Mouse (Mus musculus) limb, embryonic 14.5 days (tissue): ENCODE measurements at regions not wholly inside any gene's neighbourhood (a gene's known extent, or its start where the extent isn't known, plus 50 kb on each side); places are given as distances from the start of the nearest gene placed in this dataset.

ENCODE experiments used
- ATAC-seq: fragments of 200-750 bp; cut with Nextera tagmentation; 2 replicates; pipeline ENCODE4 v1.8.0; 2017; ENCODE audit warnings: low read depth, moderate number of reproducible peaks, moderate TSS enrichment; ENCODE audit not compliant: low FRiP score
- DNase-seq: peaks from one replicate; pipeline ENCODE4 v3.0.0-alpha.2; 2015; ENCODE audit warnings: low spot score
- H3K27ac ChIP-seq: fragments of 300-500 bp; sonication (generic); replicated peaks from 2 replicates; pipeline ENCODE4 v1.5.1; 2014; ENCODE audit warnings: low read depth, mild to moderate bottlenecking, low read length, moderate library complexity, mixed read lengths
- H3K27me3 ChIP-seq: fragments of 300-500 bp; sonication (generic); 2 replicates; pipeline ENCODE4 v1.6.1; 2014; ENCODE audit warnings: low read length, mixed read lengths; ENCODE audit not compliant: control insufficient read depth, insufficient read depth
- H3K36me3 ChIP-seq: fragments of 300-500 bp; sonication (generic); 2 replicates; pipeline ENCODE4 v1.6.1; 2014; ENCODE audit warnings: mild to moderate bottlenecking, low read length, moderate library complexity, mixed read lengths; ENCODE audit not compliant: control insufficient read depth, insufficient read depth
- H3K4me1 ChIP-seq: fragments of 300-500 bp; sonication (generic); 2 replicates; pipeline ENCODE4 v1.6.1; 2014; ENCODE audit warnings: antibody characterized with exemption, low read length, mixed read lengths; ENCODE audit not compliant: control insufficient read depth, insufficient read depth
- H3K4me2 ChIP-seq: fragments of 300-500 bp; sonication (generic); replicated peaks from 2 replicates; pipeline ENCODE4 v1.6.1; 2014; ENCODE audit warnings: low read depth, mild to moderate bottlenecking, low read length, moderate library complexity; ENCODE audit not compliant: severe bottlenecking
- H3K4me3 ChIP-seq: fragments of 300-500 bp; sonication (generic); replicated peaks from 2 replicates; pipeline ENCODE4 v1.5.1; 2014; ENCODE audit warnings: low read length
- H3K9ac ChIP-seq: fragments of 300-500 bp; sonication (generic); 2 replicates; pipeline ENCODE4 v1.6.1; 2014; ENCODE audit warnings: mild to moderate bottlenecking, low read depth, low read length, moderate library complexity; ENCODE audit not compliant: severe bottlenecking
- H3K9me3 ChIP-seq: fragments of 300-500 bp; sonication (generic); 2 replicates; pipeline ENCODE4 v1.6.1; 2016; ENCODE audit warnings: low read length; ENCODE audit not compliant: control insufficient read depth
- POLR2A ChIP-seq: fragments of 200-500 bp; IDR thresholded peaks from 2 replicates; pipeline ENCODE4 v1.8.0; 2012; ENCODE audit warnings: inconsistent platforms, mild to moderate bottlenecking, moderate library complexity, borderline replicate concordance; ENCODE audit not compliant: insufficient read depth, insufficient read length; ENCODE audit errors: extremely low read depth
- WGBS: fragments of 180-500 bp; shearing (Covaris S2); extraction: QIAGEN DNeasy Blood & Tissue Kit; methylation state at CpG from one replicate; pipeline ENCODE4 v1.1.7; 2014; 5-methylcytosine and 5-hydroxymethylcytosine counted together

DNA sequence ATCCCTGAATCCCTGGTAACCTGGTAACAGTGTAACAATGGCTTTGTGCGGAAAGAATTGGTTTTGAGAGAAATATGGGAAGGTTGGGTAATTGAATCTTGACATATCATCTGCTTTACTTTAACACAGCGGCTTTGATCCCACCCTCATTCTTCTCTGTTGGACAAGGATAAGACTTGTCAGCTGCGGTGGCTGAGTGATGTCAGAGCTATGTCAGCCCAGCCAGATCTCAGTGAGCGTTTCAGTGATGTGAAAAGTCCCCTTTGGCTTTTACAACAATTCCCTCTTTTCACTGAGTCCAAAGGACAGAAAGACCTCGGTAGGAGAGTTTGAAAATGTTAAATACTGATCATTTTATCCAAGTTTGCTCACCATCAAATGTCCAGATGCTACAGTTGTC is 546.1 kb downstream of the Gm19410 start:
- no peak for ATAC-seq
- Histone ChIP-seq H3K4me3 (no peak overlapping the region), H3K9me3 (no peaks in the 10 kb centered on the region), H3K4me1 (0 out of 2 replicates have a peak, but pooled peaks cover 2% of the 10 kb centered on the region), H3K36me3 (no peaks in the 10 kb centered on the region), H3K27me3 (no peaks in the 10 kb centered on the region), H3K4me2 (no peak overlapping the region), H3K9ac (no peak overlapping the region), H3K27ac (no peak overlapping the region)
- no peak for TF ChIP-seq POLR2A
- WGBS: 78% methylated on average over 5 of the region's 5 CpGs
- no peak for DNase-seq

DNA sequence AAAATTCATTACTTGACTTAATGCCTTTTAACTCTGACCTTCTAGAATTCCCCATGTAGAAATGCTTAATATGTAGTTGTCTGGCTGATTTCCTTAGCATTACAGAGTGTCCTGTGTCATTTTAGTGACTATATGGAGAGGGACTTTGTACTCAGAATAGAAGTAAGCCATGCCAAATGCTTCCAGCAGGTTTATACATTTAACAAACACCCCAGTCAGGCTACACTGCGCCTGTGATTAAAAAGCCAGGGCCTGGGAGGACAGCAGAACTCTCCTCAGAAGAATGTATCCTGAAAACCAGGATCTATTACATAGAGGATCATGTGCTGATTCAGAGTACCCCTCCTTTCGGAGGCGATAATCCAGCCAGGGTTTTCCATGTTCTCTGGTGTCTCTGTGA is 547.4 kb downstream of the Gm19410 start:
- Histone ChIP-seq H3K36me3 (no peaks in the 10 kb centered on the region), H3K9me3 (no peaks in the 10 kb centered on the region), H3K9ac (no peak overlapping the region), H3K4me3 (no peak overlapping the region), H3K27me3 (no peaks in the 10 kb centered on the region), H3K4me1 (0 out of 2 replicates have a peak, but pooled peaks cover 2% of the 10 kb centered on the region), H3K4me2 (no peak overlapping the region), H3K27ac (no peak overlapping the region)
- DNase-seq (no peak), ATAC-seq (peak; percentile 57; the same call in 1 of the 2 replicates)
- TF ChIP-seq POLR2A: no peak
- 69% methylated on average over 3 of the region's 3 CpGs for WGBS

DNA sequence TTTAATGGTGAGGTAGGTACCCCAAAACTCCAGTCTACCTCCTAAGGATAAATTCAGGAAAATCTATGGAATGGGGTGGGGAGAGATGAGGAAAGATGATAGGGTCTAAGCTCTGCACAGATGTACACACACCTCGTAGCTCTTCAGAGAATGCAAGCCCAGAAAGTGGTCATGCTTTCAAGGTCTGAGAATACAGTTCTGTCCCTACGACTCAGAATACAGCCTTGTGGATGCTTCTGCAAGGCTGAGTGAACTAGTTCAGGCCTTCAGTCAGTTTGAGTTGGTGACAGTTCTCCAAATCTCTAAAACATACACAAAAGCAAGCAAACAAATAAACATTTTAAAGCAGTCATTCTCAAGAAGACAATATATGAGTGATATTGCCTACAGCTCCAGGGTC is 552.8 kb downstream of the Gm19410 start:
- Histone ChIP-seq H3K27ac (no peak overlapping the region), H3K36me3 (no peaks in the 10 kb centered on the region), H3K4me2 (no peak overlapping the region), H3K9ac (no peak overlapping the region), H3K27me3 (no peaks in the 10 kb centered on the region), H3K9me3 (no peaks in the 10 kb centered on the region), H3K4me1 (peaks cover 7% of the 10 kb centered on the region; the same call in 1 of the 2 replicates), H3K4me3 (no peak overlapping the region)
- ATAC-seq: no peak
- no peak for DNase-seq
- no peak for TF ChIP-seq POLR2A
- 76% methylated on average over 2 of the region's 2 CpGs for WGBS

DNA sequence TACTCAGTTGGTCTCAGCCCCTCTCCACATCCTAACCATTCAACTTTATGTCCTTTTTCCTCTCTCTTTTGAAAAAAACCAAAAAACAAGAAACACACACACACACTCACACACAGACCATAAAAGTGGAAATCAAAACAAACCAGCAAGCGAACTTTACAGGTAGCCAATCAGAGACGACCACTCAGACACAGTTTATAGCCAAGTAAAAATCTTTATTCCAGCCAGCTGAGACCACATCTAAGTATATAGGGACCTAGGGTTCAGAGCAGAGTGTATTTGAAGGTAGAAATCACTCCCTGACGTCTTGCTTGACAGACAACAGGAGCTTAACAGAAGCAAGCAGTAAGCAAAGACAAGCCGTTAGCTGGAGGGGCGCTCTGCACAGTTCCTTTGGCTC is 553.3 kb downstream of the Gm19410 start:
- Histone ChIP-seq H3K36me3 (no peaks in the 10 kb centered on the region), H3K27me3 (no peaks in the 10 kb centered on the region), H3K27ac (no peak overlapping the region), H3K9me3 (no peaks in the 10 kb centered on the region), H3K4me2 (no peak overlapping the region), H3K4me1 (peaks cover 7% of the 10 kb centered on the region; the same call in 1 of the 2 replicates), H3K4me3 (no peak overlapping the region), H3K9ac (no peak overlapping the region)
- TF ChIP-seq POLR2A: no peak
- WGBS: 30% methylated on average over 5 of the region's 5 CpGs
- DNase-seq (no peak), ATAC-seq (no peak)

DNA sequence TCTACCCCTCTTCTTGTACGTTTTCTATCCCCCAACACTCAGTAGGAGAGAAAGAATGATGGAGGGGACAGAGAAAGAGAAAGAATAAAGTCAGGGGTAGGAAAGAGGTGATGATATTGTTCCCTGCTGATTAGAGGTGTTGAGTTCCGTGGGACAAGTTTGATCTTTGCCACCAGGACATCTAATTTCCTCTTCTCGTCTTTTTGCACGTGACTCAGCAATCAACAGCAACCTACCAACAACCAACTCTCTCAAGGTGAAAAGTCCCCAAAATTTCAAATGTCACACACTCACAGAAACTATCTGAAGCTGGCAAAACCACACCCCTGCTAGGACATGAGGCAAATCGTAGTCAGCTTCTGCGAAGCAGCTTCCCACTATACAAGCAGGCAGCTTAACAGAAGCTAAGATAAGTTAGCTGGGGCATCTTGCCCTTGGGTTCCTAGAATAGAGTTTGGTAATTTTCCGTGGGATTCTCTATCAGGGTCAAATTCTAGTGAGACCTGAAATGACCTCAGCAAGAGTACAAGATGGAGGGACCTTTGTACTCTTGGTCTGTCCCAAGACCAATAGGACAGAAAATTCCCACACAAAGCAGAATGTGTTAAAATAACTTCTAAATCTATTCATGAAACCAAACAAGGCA is 553.8 kb downstream of the Gm19410 start:
- no peaks in the 10 kb centered on the region for H3K36me3 ChIP-seq
- H3K9me3 ChIP-seq: no peaks in the 10 kb centered on the region
- DNase-seq: no peak
- H3K4me3 ChIP-seq: no peak overlapping the region
- no peak for ATAC-seq
- H3K27ac ChIP-seq: no peak overlapping the region
- no peak overlapping the region for H3K9ac ChIP-seq
- TF ChIP-seq POLR2A: no peak
- no peak overlapping the region for H3K4me2 ChIP-seq
- peaks cover 7% of the 10 kb centered on the region; the same call in 1 of the 2 replicates for H3K4me1 ChIP-seq
- no peaks in the 10 kb centered on the region for H3K27me3 ChIP-seq
- WGBS: 43% methylated on average over 7 of the region's 7 CpGs
